Mouse (Mus musculus) heart, postnatal 4 days (tissue): ENCODE measurements around the gene Sap30l. TPM values are rescaled to one million over a fixed set of nuclear protein-coding genes. Genes with fewer than 3 reads are reported as not detected.
"Not testable (repeated sequence)": the region's sequence is repeated elsewhere in the genome, so short reads cannot be mapped to it uniquely, and the experiment has no call there.

Experiments used
- DNase-seq: peaks from one replicate; pipeline ENCODE4 v3.0.0; 2021
- total RNA-seq, 2 experiments: library from RNA; stranded (reverse); gene quantifications; 2 replicates each; pipeline ENCODE4 v1.2.3; 2021

The Sap30l gene
- total RNA-seq, 2 experiments from 2014 or later, result 31.9 to 36.7 TPM

GRCm38 (mm10) chr11:57800266-57800951 lies 1.0 kb upstream of the Sap30l start:
- DNase-seq, result peak; percentile 17

GRCm38 (mm10) chr11:57801766-57802510 lies 501 bp downstream of the Sap30l start:
- peak; percentile 72 for DNase-seq

GRCm38 (mm10) chr11:57802511-57802870 lies 1.1 kb downstream of the Sap30l start:
- no peak for DNase-seq

- DNase-seq, result no peak
Observed at GRCm38 (mm10) chr11:57805047-57805446, 3.6 kb downstream of the Sap30l start.

- no peak for DNase-seq
Observed at GRCm38 (mm10) chr11:57809017-57809731, 7.7 kb downstream of the Sap30l start.

GRCm38 (mm10) chr11:57809732-57810098 lies 8.3 kb downstream of the Sap30l start:
- no peak for DNase-seq

GRCm38 (mm10) chr11:57811006-57811405 lies 9.6 kb downstream of the Sap30l start:
- no peak for DNase-seq

GRCm38 (mm10) chr11:57812212-57812611 lies 10.8 kb downstream of the Sap30l start:
- DNase-seq, result no peak

- DNase-seq, result no peak
Observed at GRCm38 (mm10) chr11:57813641-57814040, 12.2 kb downstream of the Sap30l start.

GRCm38 (mm10) chr11:57818189-57818588 lies 16.8 kb downstream of the Sap30l start:
- DNase-seq, result no peak

GRCm38 (mm10) chr11:57819999-57820581 lies 18.7 kb downstream of the Sap30l start:
- peak; percentile 92 for DNase-seq

- DNase-seq, result not testable (repeated sequence)
Observed at GRCm38 (mm10) chr11:57823159-57823558, 21.7 kb downstream of the Sap30l start.

- no peak for DNase-seq
Observed at GRCm38 (mm10) chr11:57823714-57824113, 22.3 kb downstream of the Sap30l start.

GRCm38 (mm10) chr11:57825234-57825633 lies 23.8 kb downstream of the Sap30l start:
- DNase-seq, result not testable (repeated sequence)

- peak; percentile 33 for DNase-seq
Observed at GRCm38 (mm10) chr11:57827048-57827914, 25.8 kb downstream of the Sap30l start.

- peak; percentile 28 for DNase-seq
Observed at GRCm38 (mm10) chr11:57827915-57828545, 26.6 kb downstream of the Sap30l start.

- DNase-seq, result no peak
Observed at GRCm38 (mm10) chr11:57828955-57829870, 27.8 kb downstream of the Sap30l start.

GRCm38 (mm10) chr11:57829871-57830775 lies 28.7 kb downstream of the Sap30l start:
- DNase-seq, result no peak

GRCm38 (mm10) chr11:57831281-57831781 lies 29.9 kb downstream of the Sap30l start:
- no peak for DNase-seq
